Mouse (Mus musculus): Measurements from ENCODE around the gene Iqsec1. TPM values are rescaled to one million over a fixed set of nuclear protein-coding genes. Genes with fewer than 3 reads are reported as not detected.

Iqsec1 gene
- polyA plus RNA-seq, 1 experiment from 2014 or later = 16.3 TPM

DNA sequence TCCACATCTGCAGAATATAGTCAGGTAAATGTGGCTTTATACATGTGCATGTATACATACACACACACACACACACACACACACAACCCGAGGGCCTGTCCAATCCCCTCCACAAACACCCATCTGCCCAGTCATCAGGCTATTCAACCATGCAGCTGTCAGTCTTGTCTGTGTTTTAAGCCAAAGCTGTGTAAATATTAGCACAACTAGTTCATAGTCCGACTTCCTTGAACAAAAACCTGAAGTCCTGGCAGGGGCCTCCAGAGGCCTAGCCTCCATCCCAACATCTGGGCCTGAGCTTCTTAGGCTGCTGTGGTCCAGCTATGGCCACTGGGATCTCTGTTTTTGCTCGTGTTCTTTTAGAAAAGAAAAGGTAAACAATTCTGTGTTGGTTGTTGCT lies 274.8 kb downstream of the Iqsec1 start:
- Histone ChIP-seq H3K4me1 (peaks cover 77% of the 10 kb centered on the region), H3K27me3 (no peaks in the 10 kb centered on the region), H3K27ac (replicated peaks) (peak overlapping the region; percentile 85; the same call in 1 of the 2 replicates), H3K4me3 (no peak overlapping the region), H3K4me2 (replicated peaks) (no peak overlapping the region; the same call in 1 of the 2 replicates), H3K9me3 (no peaks in the 10 kb centered on the region), H3K9ac (replicated peaks) (no peak overlapping the region), H3K36me3 (no peaks in the 10 kb centered on the region)
- 56% methylated on average over 3 of the region's 3 CpGs for WGBS
- ATAC-seq (ENCODE audit: low FRiP score, low read depth) = no peak

- Histone ChIP-seq H3K4me2 (replicated peaks) (peak overlapping the region; percentile 16; the same call in 1 of the 2 replicates), H3K4me1 (peaks cover 79% of the 10 kb centered on the region)
Observed at GRCm38 (mm10) chr6:90712486-90713480, 275.7 kb downstream of the Iqsec1 start.

GRCm38 (mm10) chr6:90712063-90712462 lies 276.4 kb downstream of the Iqsec1 start:
- WGBS = 42% methylated on average over 3 of the region's 3 CpGs
- Histone ChIP-seq H3K4me2 (replicated peaks) (peak overlapping the region; percentile 16; the same call in 1 of the 2 replicates), H3K9ac (replicated peaks) (peak overlapping the region; percentile 49; the same call in 1 of the 2 replicates)

More at GRCm38 (mm10) chr6:90712486-90713480, 275.7 kb downstream of the Iqsec1 start:
- Histone ChIP-seq H3K9me3 (no peaks in the 10 kb centered on the region), H3K4me3 (no peak overlapping the region), H3K27ac (replicated peaks) (peak overlapping the region; percentile 85), H3K9ac (replicated peaks) (no peak overlapping the region), H3K27me3 (no peaks in the 10 kb centered on the region), H3K36me3 (no peaks in the 10 kb centered on the region)
- ATAC-seq (ENCODE audit: low FRiP score, low read depth) = no peak
- WGBS = 65% methylated on average over 8 of the region's 8 CpGs

GRCm38 (mm10) chr6:90711476-90712035 lies 276.9 kb downstream of the Iqsec1 start:
- no peak for ATAC-seq (ENCODE audit: low FRiP score, low read depth)
- no peak overlapping the region for H3K4me3 ChIP-seq

More at GRCm38 (mm10) chr6:90712063-90712462, 276.4 kb downstream of the Iqsec1 start:
- peaks cover 78% of the 10 kb centered on the region for H3K4me1 ChIP-seq
- no peaks in the 10 kb centered on the region; the same call in 1 of the 2 replicates for H3K36me3 ChIP-seq
- peak overlapping the region; percentile 85 for H3K27ac ChIP-seq (replicated peaks)
- H3K9me3 ChIP-seq = no peaks in the 10 kb centered on the region
- no peak overlapping the region for H3K4me3 ChIP-seq
- ATAC-seq (ENCODE audit: low FRiP score, low read depth) = no peak
- no peaks in the 10 kb centered on the region for H3K27me3 ChIP-seq

DNA sequence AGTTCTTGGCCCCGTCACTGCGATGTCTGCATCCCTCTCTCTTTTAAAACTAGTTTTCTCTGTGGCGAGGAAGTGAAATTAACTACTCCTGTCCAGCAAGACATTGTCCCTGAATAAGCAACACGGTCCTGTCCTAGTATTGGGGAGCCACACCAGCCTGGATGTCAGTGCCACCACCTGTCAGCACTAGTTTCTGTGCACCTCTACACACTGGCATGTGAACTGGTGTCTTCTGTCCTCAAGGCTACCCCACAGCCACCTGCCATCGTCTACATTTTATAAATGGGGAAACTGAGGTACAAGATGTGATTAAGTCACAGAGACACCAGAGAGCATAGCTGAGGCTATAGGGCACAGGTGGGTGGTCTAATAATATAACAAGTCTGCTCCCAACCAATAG lies 277.7 kb downstream of the Iqsec1 start:
- Histone ChIP-seq H3K36me3 (no peaks in the 10 kb centered on the region; the same call in 1 of the 2 replicates), H3K9me3 (no peaks in the 10 kb centered on the region), H3K9ac (replicated peaks) (no peak overlapping the region), H3K27ac (replicated peaks) (peak overlapping the region; percentile 85; the same call in 1 of the 2 replicates), H3K4me2 (replicated peaks) (no peak overlapping the region), H3K4me3 (no peak overlapping the region), H3K27me3 (no peaks in the 10 kb centered on the region), H3K4me1 (peaks cover 70% of the 10 kb centered on the region)
- no peak for ATAC-seq (ENCODE audit: low FRiP score, low read depth)
- WGBS = 91% methylated on average over 5 of the region's 5 CpGs

More at GRCm38 (mm10) chr6:90711476-90712035, 276.9 kb downstream of the Iqsec1 start:
- WGBS = 14% methylated on average over 12 of the region's 12 CpGs
- no peaks in the 10 kb centered on the region for H3K27me3 ChIP-seq
- H3K4me1 ChIP-seq = peaks cover 77% of the 10 kb centered on the region
- H3K9ac ChIP-seq (replicated peaks) = 0 out of 2 replicates have a peak overlapping the region, but pooled peaks have one; percentile 49
- no peaks in the 10 kb centered on the region for H3K9me3 ChIP-seq
- no peaks in the 10 kb centered on the region; the same call in 1 of the 2 replicates for H3K36me3 ChIP-seq
- peak overlapping the region; percentile 33 for H3K4me2 ChIP-seq (replicated peaks)
- peak overlapping the region; percentile 85 for H3K27ac ChIP-seq (replicated peaks)

- no peaks in the 10 kb centered on the region for H3K27me3 ChIP-seq
- H3K9ac ChIP-seq (replicated peaks) = no peak overlapping the region
- no peaks in the 10 kb centered on the region for H3K9me3 ChIP-seq
- H3K4me3 ChIP-seq = no peak overlapping the region
- no peak overlapping the region for H3K27ac ChIP-seq (replicated peaks)
- peaks cover 64% of the 10 kb centered on the region for H3K4me1 ChIP-seq
- no peaks in the 10 kb centered on the region; the same call in 1 of the 2 replicates for H3K36me3 ChIP-seq
- no peak overlapping the region for H3K4me2 ChIP-seq (replicated peaks)
- ATAC-seq (ENCODE audit: low FRiP score, low read depth) = no peak
- WGBS = 90% methylated on average over 9 of the region's 9 CpGs
Observed at GRCm38 (mm10) chr6:90709929-90710777, 278.3 kb downstream of the Iqsec1 start.

DNA sequence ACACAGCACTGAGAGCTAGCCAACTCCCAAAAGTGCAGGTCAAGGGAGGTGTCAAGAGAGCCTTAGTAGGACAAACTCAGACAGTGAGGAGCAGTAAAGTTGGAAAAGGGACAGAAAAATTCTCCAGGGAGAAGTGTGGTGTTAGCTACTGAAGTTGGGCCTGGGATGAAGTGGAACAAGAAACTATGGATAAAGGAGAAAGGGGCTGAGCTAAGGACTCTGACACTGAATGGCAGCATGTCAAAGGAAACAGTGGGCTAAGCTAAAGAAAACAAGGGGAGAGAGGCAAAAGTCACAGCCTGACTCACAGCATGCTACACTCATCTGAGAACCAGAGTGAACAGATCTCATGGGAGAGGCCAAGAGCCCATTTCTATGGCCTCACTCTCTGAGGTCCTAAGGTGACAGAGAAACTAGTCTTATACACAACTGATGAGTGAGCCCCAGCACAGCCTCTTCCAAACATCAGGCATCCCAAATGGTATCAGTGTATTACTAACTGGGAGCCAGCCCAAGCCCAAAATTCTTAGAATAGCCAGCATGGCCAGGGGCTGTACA lies 280.3 kb downstream of the Iqsec1 start:
- Histone ChIP-seq H3K9ac (replicated peaks) (no peak overlapping the region), H3K36me3 (no peaks in the 10 kb centered on the region; the same call in 1 of the 2 replicates), H3K9me3 (no peaks in the 10 kb centered on the region), H3K4me1 (peaks cover 61% of the 10 kb centered on the region), H3K27me3 (no peaks in the 10 kb centered on the region), H3K4me2 (replicated peaks) (no peak overlapping the region), H3K4me3 (no peak overlapping the region), H3K27ac (replicated peaks) (no peak overlapping the region)
- no peak for ATAC-seq (ENCODE audit: low FRiP score, low read depth)

- Histone ChIP-seq H3K27me3 (no peaks in the 10 kb centered on the region), H3K36me3 (no peaks in the 10 kb centered on the region; the same call in 1 of the 2 replicates), H3K9ac (replicated peaks) (no peak overlapping the region), H3K9me3 (no peaks in the 10 kb centered on the region), H3K4me2 (replicated peaks) (no peak overlapping the region), H3K4me3 (no peak overlapping the region), H3K27ac (replicated peaks) (no peak overlapping the region), H3K4me1 (peaks cover 58% of the 10 kb centered on the region)
- no peak for ATAC-seq (ENCODE audit: low FRiP score, low read depth)
- 90% methylated on average over 4 of the region's 4 CpGs for WGBS
Observed at GRCm38 (mm10) chr6:90707143-90707542, 281.3 kb downstream of the Iqsec1 start.

DNA sequence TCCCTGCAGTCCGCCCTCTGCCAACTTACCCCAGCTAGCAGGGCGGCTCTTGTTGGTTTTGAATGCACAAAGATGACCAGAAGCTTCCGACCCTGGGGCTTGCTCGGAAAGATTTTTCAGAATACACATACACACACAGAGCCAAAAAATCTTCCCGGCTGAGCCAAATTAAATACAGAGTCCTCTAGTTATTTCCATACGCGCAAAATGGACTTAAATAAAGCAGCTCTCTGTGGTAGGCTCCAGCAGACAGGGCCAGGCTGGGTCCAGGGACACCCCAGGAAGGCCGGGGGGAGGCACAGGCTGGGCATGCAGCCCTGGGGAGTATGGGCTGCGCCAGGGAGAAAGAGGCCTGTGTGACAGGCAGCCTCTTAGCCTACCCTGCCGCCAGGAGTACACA lies 282.0 kb downstream of the Iqsec1 start:
- Histone ChIP-seq H3K27ac (replicated peaks) (no peak overlapping the region), H3K9me3 (no peaks in the 10 kb centered on the region), H3K36me3 (no peaks in the 10 kb centered on the region; the same call in 1 of the 2 replicates), H3K27me3 (no peaks in the 10 kb centered on the region), H3K4me2 (replicated peaks) (no peak overlapping the region), H3K4me3 (no peak overlapping the region), H3K9ac (replicated peaks) (no peak overlapping the region), H3K4me1 (peaks cover 51% of the 10 kb centered on the region)
- no peak for ATAC-seq (ENCODE audit: low FRiP score, low read depth)
- WGBS = 84% methylated on average over 10 of the region's 10 CpGs

GRCm38 (mm10) chr6:90705738-90706137 lies 282.7 kb downstream of the Iqsec1 start:
- Histone ChIP-seq H3K36me3 (no peaks in the 10 kb centered on the region; the same call in 1 of the 2 replicates), H3K4me2 (replicated peaks) (no peak overlapping the region), H3K27me3 (no peaks in the 10 kb centered on the region), H3K27ac (replicated peaks) (no peak overlapping the region), H3K4me3 (no peak overlapping the region), H3K9me3 (no peaks in the 10 kb centered on the region), H3K9ac (replicated peaks) (no peak overlapping the region), H3K4me1 (peaks cover 44% of the 10 kb centered on the region)
- ATAC-seq (ENCODE audit: low FRiP score, low read depth) = no peak
- WGBS = 77% methylated on average over 3 of the region's 3 CpGs
